Mouse (Mus musculus): ENCODE data around the gene Lamb3. TPM values are rescaled to one million over a fixed set of nuclear protein-coding genes. Genes with fewer than 3 reads are reported as not detected.

Lamb3 gene
- polyA plus RNA-seq (2014; fragmentation: Nextera tagmentation; extraction: Ambion mirVana) = 0.28 and 0.44 TPM in 2 replicates

- Histone ChIP-seq H3K4me3 (ENCODE audit: low read depth, low read length) (no peak within 1 kb of the TSS), H3K4me1 (replicated peaks; ENCODE audit: control insufficient read depth, insufficient read depth, low read length) (no peaks in the 10 kb centered on the region), H3K9me3 (ENCODE audit: control insufficient read depth, low read length) (no peaks in the 10 kb centered on the region), H3K9ac (ENCODE audit: low read length) (no peak within 1 kb of the TSS), H3K27me3 (ENCODE audit: control insufficient read depth, insufficient read depth, low read length) (no peaks in the 10 kb centered on the region), H3K36me3 (ENCODE audit: control insufficient read depth, insufficient read depth, low read length) (no peaks in the 10 kb centered on the region), H3K4me2 (ENCODE audit: low read depth, low read length, severe bottlenecking) (no peak within 1 kb of the TSS), H3K27ac (ENCODE audit: low read depth, low read length) (no peak within 1 kb of the TSS)
- ATAC-seq (replicated peaks; ENCODE audit: low FRiP score) (no peak), DNase-seq (ENCODE audit: low spot score) (no peak)
- 96% methylated on average over 3 of the region's 3 CpGs for WGBS
Measured at GRCm38 (mm10) chr1:193207503-193207902, at the start of gene Lamb3. TSS of gene Lamb3 (plus strand) at chr1:193207699.

GRCm38 (mm10) chr1:193159163-193159562 is 48.3 kb upstream of the Lamb3 start:
- DNase-seq (ENCODE audit: low spot score) (no peak), ATAC-seq (replicated peaks; ENCODE audit: low FRiP score) (no peak)
- Histone ChIP-seq H3K4me1 (replicated peaks; ENCODE audit: control insufficient read depth, insufficient read depth, low read length) (peaks cover 7% of the 10 kb centered on the region; the same call in 1 of the 2 replicates), H3K27ac (ENCODE audit: low read depth, low read length) (no peak overlapping the region), H3K27me3 (ENCODE audit: control insufficient read depth, insufficient read depth, low read length) (peaks cover 7% of the 10 kb centered on the region), H3K9me3 (ENCODE audit: control insufficient read depth, low read length) (no peaks in the 10 kb centered on the region), H3K4me3 (ENCODE audit: low read depth, low read length) (no peak overlapping the region), H3K36me3 (ENCODE audit: control insufficient read depth, insufficient read depth, low read length) (no peaks in the 10 kb centered on the region), H3K4me2 (ENCODE audit: low read depth, low read length, severe bottlenecking) (no peak overlapping the region), H3K9ac (ENCODE audit: low read length) (no peak overlapping the region)
- 76% methylated on average over 3 of the region's 3 CpGs for WGBS

DNA sequence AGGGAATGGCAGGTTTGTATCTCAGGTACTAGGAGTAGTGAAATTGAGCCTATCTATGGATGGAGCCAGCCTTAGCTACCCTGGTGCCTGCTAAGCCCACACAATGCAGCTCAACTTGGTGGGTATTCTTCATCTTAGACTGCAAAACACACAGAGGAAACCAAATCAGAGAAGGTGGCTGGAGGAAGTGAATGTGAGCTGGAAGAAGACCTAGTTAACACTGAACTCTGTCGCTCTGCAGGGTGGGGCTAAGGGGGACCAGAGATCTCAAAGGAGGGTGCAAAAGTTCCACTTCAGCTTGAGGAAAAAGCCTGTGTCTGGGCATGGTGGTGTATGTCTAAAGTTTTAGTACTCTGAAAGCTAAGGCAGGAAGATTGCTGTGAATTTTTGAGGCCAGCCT is 47.9 kb upstream of the Lamb3 start:
- Histone ChIP-seq H3K9ac (ENCODE audit: low read length) (no peak overlapping the region), H3K4me2 (ENCODE audit: low read depth, low read length, severe bottlenecking) (no peak overlapping the region), H3K27me3 (ENCODE audit: control insufficient read depth, insufficient read depth, low read length) (peaks cover 3% of the 10 kb centered on the region; the same call in 1 of the 2 replicates), H3K9me3 (ENCODE audit: control insufficient read depth, low read length) (no peaks in the 10 kb centered on the region), H3K4me1 (replicated peaks; ENCODE audit: control insufficient read depth, insufficient read depth, low read length) (peaks cover 7% of the 10 kb centered on the region; the same call in 1 of the 2 replicates), H3K27ac (ENCODE audit: low read depth, low read length) (no peak overlapping the region), H3K36me3 (ENCODE audit: control insufficient read depth, insufficient read depth, low read length) (no peaks in the 10 kb centered on the region), H3K4me3 (ENCODE audit: low read depth, low read length) (no peak overlapping the region)
- ATAC-seq (replicated peaks; ENCODE audit: low FRiP score) (no peak), DNase-seq (ENCODE audit: low spot score) (no peak)
- WGBS = 44% methylated on average over 1 of the region's 1 CpGs

DNA sequence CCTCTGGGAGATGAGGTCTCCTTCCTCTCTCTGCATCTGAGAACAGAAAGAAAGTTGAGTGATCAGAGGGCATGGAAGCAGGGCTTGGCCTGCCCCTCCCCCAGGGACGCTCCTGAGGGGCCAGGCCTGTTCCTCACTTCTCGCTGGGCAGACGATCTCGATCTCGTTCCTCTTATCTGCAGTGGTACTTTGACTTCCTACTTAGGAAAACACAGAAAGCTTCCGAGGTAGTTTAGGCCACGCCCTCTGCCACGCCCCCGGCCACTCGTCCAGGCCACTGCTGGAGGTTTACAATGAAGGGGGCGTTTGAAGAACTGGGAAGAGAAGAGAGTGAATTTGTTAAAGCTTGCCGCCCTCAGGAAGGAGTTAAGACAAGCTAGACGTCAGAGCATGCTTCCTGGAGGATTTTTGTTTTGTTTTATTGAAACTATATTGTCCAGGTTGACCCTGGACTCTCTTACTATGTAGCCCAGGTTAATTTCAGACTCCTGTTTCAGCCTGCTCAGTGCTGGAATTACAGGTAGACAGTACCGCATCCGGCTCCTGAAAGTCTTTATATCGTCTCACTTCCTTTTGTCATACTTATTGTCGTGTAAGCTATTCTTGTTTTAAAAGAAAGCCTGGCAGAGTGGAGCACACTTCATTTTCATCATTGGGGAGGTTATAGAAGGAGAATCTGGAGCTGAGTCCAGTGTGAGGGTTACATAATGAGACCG is 47.0 kb upstream of the Lamb3 start:
- H3K4me1 ChIP-seq (replicated peaks; ENCODE audit: control insufficient read depth, insufficient read depth, low read length) = peaks cover 7% of the 10 kb centered on the region; the same call in 1 of the 2 replicates
- H3K27me3 ChIP-seq (ENCODE audit: control insufficient read depth, insufficient read depth, low read length) = no peaks in the 10 kb centered on the region; the same call in 1 of the 2 replicates
- peak overlapping the region; percentile 44 for H3K9ac ChIP-seq (ENCODE audit: low read length)
- WGBS = 15% methylated on average over 18 of the region's 18 CpGs
- peak overlapping the region; percentile 49 for H3K4me2 ChIP-seq (ENCODE audit: low read depth, low read length, severe bottlenecking)
- H3K9me3 ChIP-seq (ENCODE audit: control insufficient read depth, low read length) = no peaks in the 10 kb centered on the region
- H3K36me3 ChIP-seq (ENCODE audit: control insufficient read depth, insufficient read depth, low read length) = no peaks in the 10 kb centered on the region
- H3K4me3 ChIP-seq (ENCODE audit: low read depth, low read length) = peak overlapping the region; percentile 9; the same call in 1 of the 2 replicates
- ATAC-seq (replicated peaks; ENCODE audit: low FRiP score) (peak; percentile 66), DNase-seq (ENCODE audit: low spot score) (peak; percentile 72)
- H3K27ac ChIP-seq (ENCODE audit: low read depth, low read length) = no peak overlapping the region

GRCm38 (mm10) chr1:193167746-193168145 is 39.8 kb upstream of the Lamb3 start, which contains the start of gene A130010J15Rik:
TSS of gene A130010J15Rik (plus strand) at chr1:193168046.
- H3K27ac ChIP-seq (ENCODE audit: low read depth, low read length) = no peak within 1 kb of the TSS
- ATAC-seq (replicated peaks; ENCODE audit: low FRiP score) (no peak), DNase-seq (ENCODE audit: low spot score) (no peak)
- H3K9me3 ChIP-seq (ENCODE audit: control insufficient read depth, low read length) = no peaks in the 10 kb centered on the region
- no peaks in the 10 kb centered on the region for H3K4me1 ChIP-seq (replicated peaks; ENCODE audit: control insufficient read depth, insufficient read depth, low read length)
- H3K4me3 ChIP-seq (ENCODE audit: low read depth, low read length) = no peak within 1 kb of the TSS
- H3K27me3 ChIP-seq (ENCODE audit: control insufficient read depth, insufficient read depth, low read length) = no peaks in the 10 kb centered on the region
- H3K9ac ChIP-seq (ENCODE audit: low read length) = no peak within 1 kb of the TSS
- H3K4me2 ChIP-seq (ENCODE audit: low read depth, low read length, severe bottlenecking) = no peak within 1 kb of the TSS
- no peaks in the 10 kb centered on the region for H3K36me3 ChIP-seq (ENCODE audit: control insufficient read depth, insufficient read depth, low read length)
- 94% methylated on average over 3 of the region's 3 CpGs for WGBS

- H3K4me2 ChIP-seq (ENCODE audit: low read depth, low read length, severe bottlenecking) = no peak overlapping the region
- 90% methylated on average over 7 of the region's 7 CpGs for WGBS
- H3K9ac ChIP-seq (ENCODE audit: low read length) = no peak overlapping the region
- H3K27ac ChIP-seq (ENCODE audit: low read depth, low read length) = no peak overlapping the region
- H3K9me3 ChIP-seq (ENCODE audit: control insufficient read depth, low read length) = no peaks in the 10 kb centered on the region
- ATAC-seq (replicated peaks; ENCODE audit: low FRiP score) = no peak
- DNase-seq (ENCODE audit: low spot score) = no peak
- peaks cover 3% of the 10 kb centered on the region; the same call in 1 of the 2 replicates for H3K4me1 ChIP-seq (replicated peaks; ENCODE audit: control insufficient read depth, insufficient read depth, low read length)
- no peaks in the 10 kb centered on the region for H3K27me3 ChIP-seq (ENCODE audit: control insufficient read depth, insufficient read depth, low read length)
- H3K4me3 ChIP-seq (ENCODE audit: low read depth, low read length) = no peak overlapping the region
- no peaks in the 10 kb centered on the region for H3K36me3 ChIP-seq (ENCODE audit: control insufficient read depth, insufficient read depth, low read length)
Measured at GRCm38 (mm10) chr1:193169228-193169627, 38.3 kb upstream of the Lamb3 start.

DNA sequence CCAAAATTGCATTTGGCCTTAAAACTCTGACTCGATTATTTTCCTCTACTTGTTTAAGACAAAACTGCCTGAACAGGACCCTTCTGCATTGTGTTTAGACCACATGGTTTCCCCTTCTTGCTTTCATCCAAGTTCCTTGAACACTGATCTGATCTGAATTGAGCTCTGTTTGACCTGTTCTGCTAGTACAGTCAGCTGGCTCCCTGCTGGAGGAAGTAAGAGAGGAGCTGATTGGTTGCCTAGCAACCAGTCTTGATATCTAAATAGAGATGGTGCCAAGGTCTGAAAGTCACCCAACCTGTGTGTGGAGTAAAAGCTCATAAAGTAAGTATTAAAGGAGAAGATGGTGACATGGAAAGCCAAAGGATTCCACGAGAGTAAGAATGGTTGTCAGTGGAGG is 37.6 kb upstream of the Lamb3 start:
- Histone ChIP-seq H3K4me1 (replicated peaks; ENCODE audit: control insufficient read depth, insufficient read depth, low read length) (peaks cover 4% of the 10 kb centered on the region; the same call in 1 of the 2 replicates), H3K9ac (ENCODE audit: low read length) (no peak overlapping the region), H3K36me3 (ENCODE audit: control insufficient read depth, insufficient read depth, low read length) (no peaks in the 10 kb centered on the region), H3K27ac (ENCODE audit: low read depth, low read length) (no peak overlapping the region), H3K27me3 (ENCODE audit: control insufficient read depth, insufficient read depth, low read length) (no peaks in the 10 kb centered on the region), H3K4me2 (ENCODE audit: low read depth, low read length, severe bottlenecking) (no peak overlapping the region), H3K9me3 (ENCODE audit: control insufficient read depth, low read length) (no peaks in the 10 kb centered on the region), H3K4me3 (ENCODE audit: low read depth, low read length) (no peak overlapping the region)
- ATAC-seq (replicated peaks; ENCODE audit: low FRiP score) = no peak
- DNase-seq (ENCODE audit: low spot score) = no peak
- WGBS = 90% methylated on average over 2 of the region's 2 CpGs

GRCm38 (mm10) chr1:193172991-193173809 is 34.3 kb upstream of the Lamb3 start:
- Histone ChIP-seq H3K4me2 (ENCODE audit: low read depth, low read length, severe bottlenecking) (peak overlapping the region; percentile 77), H3K9ac (ENCODE audit: low read length) (peak overlapping the region; percentile 78), H3K9me3 (ENCODE audit: control insufficient read depth, low read length) (no peaks in the 10 kb centered on the region), H3K36me3 (ENCODE audit: control insufficient read depth, insufficient read depth, low read length) (no peaks in the 10 kb centered on the region), H3K27me3 (ENCODE audit: control insufficient read depth, insufficient read depth, low read length) (no peaks in the 10 kb centered on the region), H3K4me3 (ENCODE audit: low read depth, low read length) (peak overlapping the region; percentile 82), H3K27ac (ENCODE audit: low read depth, low read length) (peak overlapping the region; percentile 41), H3K4me1 (replicated peaks; ENCODE audit: control insufficient read depth, insufficient read depth, low read length) (peaks cover 4% of the 10 kb centered on the region; the same call in 1 of the 2 replicates)
- peak; percentile 97 for DNase-seq (ENCODE audit: low spot score)
- WGBS = 2% methylated on average over 48 of the region's 48 CpGs
- peak; percentile 99 for ATAC-seq (replicated peaks; ENCODE audit: low FRiP score)
